Mouse (Mus musculus): ENCODE results near the gene Wbp2. TPM values are rescaled to one million over a fixed set of nuclear protein-coding genes. Genes with fewer than 3 reads are reported as not detected.

Wbp2 gene
- polyA plus RNA-seq, 2 experiments, result 57.7 to 58.6 TPM

DNA sequence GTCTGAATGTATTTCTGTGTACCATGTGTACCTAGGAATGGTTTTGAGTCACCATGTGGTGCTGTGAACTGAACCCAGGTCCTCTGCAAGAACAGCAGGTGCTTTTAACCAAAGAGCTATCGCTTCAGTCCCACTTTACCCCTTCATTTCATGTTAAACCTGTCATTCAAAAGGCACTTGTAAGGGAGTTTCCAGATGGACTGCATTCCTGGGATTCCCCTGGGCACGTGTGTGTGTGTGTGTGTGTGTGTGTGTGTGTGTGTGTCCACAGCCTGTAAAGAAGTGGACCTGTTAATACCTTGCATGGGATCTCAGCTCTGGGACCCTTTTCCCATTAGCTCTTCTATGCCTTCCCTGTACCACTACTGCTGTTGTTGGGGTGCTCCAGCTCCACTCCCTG lies 37.2 kb downstream of the Wbp2 start:
- H3K4me2 ChIP-seq (replicated peaks; ENCODE audit: low read depth, low read length, severe bottlenecking), result no peak overlapping the region
- peaks cover 96% of the 10 kb centered on the region for H3K36me3 ChIP-seq (ENCODE audit: control insufficient read depth, insufficient read depth, low read length)
- no peak for TF ChIP-seq POLR2A (IDR thresholded peaks at IDR 0.05; ENCODE audit: borderline replicate concordance, extremely low read depth, insufficient read depth, insufficient read length)
- no peak overlapping the region for H3K27ac ChIP-seq (replicated peaks; ENCODE audit: low read depth, low read length)
- WGBS, result 58% methylated on average over 2 of the region's 2 CpGs
- H3K27me3 ChIP-seq (ENCODE audit: control insufficient read depth, insufficient read depth, low read length), result no peaks in the 10 kb centered on the region
- H3K9ac ChIP-seq (ENCODE audit: low read depth, low read length, severe bottlenecking), result no peak overlapping the region
- H3K9me3 ChIP-seq (ENCODE audit: control insufficient read depth, low read length), result no peaks in the 10 kb centered on the region
- ATAC-seq (ENCODE audit: low FRiP score, low read depth), result no peak
- H3K4me3 ChIP-seq (replicated peaks; ENCODE audit: low read length), result no peak overlapping the region
- H3K4me1 ChIP-seq (ENCODE audit: control insufficient read depth, insufficient read depth, low read length), result no peaks in the 10 kb centered on the region
- DNase-seq (ENCODE audit: low spot score), result no peak

GRCm38 (mm10) chr11:116045173-116045572 lies 41.6 kb downstream of the Wbp2 start:
- Histone ChIP-seq H3K4me3 (replicated peaks; ENCODE audit: low read length) (no peak overlapping the region), H3K27ac (replicated peaks; ENCODE audit: low read depth, low read length) (no peak overlapping the region), H3K9me3 (ENCODE audit: control insufficient read depth, low read length) (no peaks in the 10 kb centered on the region), H3K36me3 (ENCODE audit: control insufficient read depth, insufficient read depth, low read length) (peaks cover 74% of the 10 kb centered on the region), H3K4me2 (replicated peaks; ENCODE audit: low read depth, low read length, severe bottlenecking) (no peak overlapping the region), H3K9ac (ENCODE audit: low read depth, low read length, severe bottlenecking) (no peak overlapping the region), H3K27me3 (ENCODE audit: control insufficient read depth, insufficient read depth, low read length) (no peaks in the 10 kb centered on the region), H3K4me1 (ENCODE audit: control insufficient read depth, insufficient read depth, low read length) (no peaks in the 10 kb centered on the region)
- ATAC-seq (ENCODE audit: low FRiP score, low read depth) (no peak), DNase-seq (ENCODE audit: low spot score) (no peak)
- TF ChIP-seq POLR2A (IDR thresholded peaks at IDR 0.05; ENCODE audit: borderline replicate concordance, extremely low read depth, insufficient read depth, insufficient read length), result no peak
- WGBS, result 97% methylated on average over 6 of the region's 6 CpGs

- ATAC-seq (ENCODE audit: low FRiP score, low read depth), result no peak
- no peak for TF ChIP-seq POLR2A (IDR thresholded peaks at IDR 0.05; ENCODE audit: borderline replicate concordance, extremely low read depth, insufficient read depth, insufficient read length)
- Histone ChIP-seq H3K36me3 (ENCODE audit: control insufficient read depth, insufficient read depth, low read length) (peaks cover 74% of the 10 kb centered on the region), H3K27me3 (ENCODE audit: control insufficient read depth, insufficient read depth, low read length) (no peaks in the 10 kb centered on the region), H3K9ac (ENCODE audit: low read depth, low read length, severe bottlenecking) (no peak overlapping the region), H3K27ac (replicated peaks; ENCODE audit: low read depth, low read length) (no peak overlapping the region), H3K4me2 (replicated peaks; ENCODE audit: low read depth, low read length, severe bottlenecking) (no peak overlapping the region), H3K9me3 (ENCODE audit: control insufficient read depth, low read length) (no peaks in the 10 kb centered on the region), H3K4me3 (replicated peaks; ENCODE audit: low read length) (no peak overlapping the region), H3K4me1 (ENCODE audit: control insufficient read depth, insufficient read depth, low read length) (no peaks in the 10 kb centered on the region)
- 100% methylated on average over 1 of the region's 1 CpGs for WGBS
- no peak for DNase-seq (ENCODE audit: low spot score)
Observed at GRCm38 (mm10) chr11:116043286-116043685, 43.5 kb downstream of the Wbp2 start.

DNA sequence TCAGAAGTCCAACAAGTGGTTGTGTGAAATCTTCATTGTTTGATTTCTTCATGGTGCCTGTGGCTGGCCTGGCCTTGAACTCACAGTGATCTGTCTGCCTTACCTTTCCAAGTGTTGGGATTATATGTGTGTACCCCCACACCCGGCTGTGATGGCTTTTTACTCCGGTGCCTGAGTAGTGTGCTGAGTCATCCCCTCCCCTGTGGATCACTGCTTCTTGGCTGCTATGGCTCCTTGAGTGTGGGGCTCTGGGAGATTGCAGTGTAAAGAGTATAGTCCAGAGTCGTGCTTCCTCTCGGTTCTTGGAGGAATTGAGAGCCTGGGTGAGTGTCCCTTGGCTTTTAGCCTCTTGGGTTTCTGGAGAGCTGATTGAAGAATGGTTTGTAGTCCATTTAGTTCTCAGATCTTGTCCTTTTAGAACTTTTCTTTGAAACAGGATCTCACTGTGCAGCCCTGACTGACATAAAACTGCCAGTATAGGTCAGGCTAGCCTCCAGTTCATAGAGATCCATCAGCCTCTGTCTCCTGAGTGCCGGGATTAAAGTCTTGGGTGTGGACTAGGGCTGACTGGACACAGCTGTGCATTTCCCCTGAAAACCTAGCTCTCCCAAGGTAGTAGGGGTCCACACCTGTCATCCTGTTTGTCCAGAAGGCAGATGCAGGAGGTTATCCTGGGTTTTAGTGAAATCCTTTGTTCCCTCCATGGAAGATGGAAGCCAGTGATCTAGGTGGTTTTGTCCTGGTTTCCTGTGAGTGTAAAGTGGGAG lies 44.2 kb downstream of the Wbp2 start:
- H3K4me1 ChIP-seq (ENCODE audit: control insufficient read depth, insufficient read depth, low read length), result no peaks in the 10 kb centered on the region
- H3K4me2 ChIP-seq (replicated peaks; ENCODE audit: low read depth, low read length, severe bottlenecking), result no peak overlapping the region
- no peak overlapping the region for H3K9ac ChIP-seq (ENCODE audit: low read depth, low read length, severe bottlenecking)
- H3K36me3 ChIP-seq (ENCODE audit: control insufficient read depth, insufficient read depth, low read length), result peaks cover 70% of the 10 kb centered on the region
- DNase-seq (ENCODE audit: low spot score) (no peak), ATAC-seq (ENCODE audit: low FRiP score, low read depth) (no peak)
- H3K4me3 ChIP-seq (replicated peaks; ENCODE audit: low read length), result no peak overlapping the region
- WGBS, result 59% methylated on average over 5 of the region's 5 CpGs
- H3K9me3 ChIP-seq (ENCODE audit: control insufficient read depth, low read length), result no peaks in the 10 kb centered on the region
- H3K27ac ChIP-seq (replicated peaks; ENCODE audit: low read depth, low read length), result no peak overlapping the region
- TF ChIP-seq POLR2A (IDR thresholded peaks at IDR 0.05; ENCODE audit: borderline replicate concordance, extremely low read depth, insufficient read depth, insufficient read length), result no peak
- no peaks in the 10 kb centered on the region for H3K27me3 ChIP-seq (ENCODE audit: control insufficient read depth, insufficient read depth, low read length)

DNA sequence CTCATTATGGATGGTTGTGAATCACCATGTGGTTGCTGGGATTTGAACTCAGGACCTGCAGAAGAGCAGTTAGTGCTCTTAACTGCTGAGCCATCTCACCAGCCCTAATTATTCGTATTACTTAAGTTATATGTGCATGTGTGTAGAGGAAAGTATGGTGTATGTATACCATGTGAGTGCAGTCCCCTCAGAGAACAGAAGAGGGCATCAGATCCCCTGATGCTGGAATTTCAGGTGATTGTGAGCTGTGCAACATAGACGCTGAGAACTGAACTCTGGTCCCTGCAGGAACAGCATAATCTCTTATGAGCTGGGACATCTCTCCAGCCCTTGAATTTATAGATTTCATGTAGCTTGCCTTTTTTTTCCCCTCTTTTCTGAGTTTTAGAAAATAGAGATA lies 45.0 kb downstream of the Wbp2 start:
- no peak for ATAC-seq (ENCODE audit: low FRiP score, low read depth)
- H3K4me3 ChIP-seq (replicated peaks; ENCODE audit: low read length), result no peak overlapping the region
- no peaks in the 10 kb centered on the region for H3K4me1 ChIP-seq (ENCODE audit: control insufficient read depth, insufficient read depth, low read length)
- H3K36me3 ChIP-seq (ENCODE audit: control insufficient read depth, insufficient read depth, low read length), result peaks cover 63% of the 10 kb centered on the region
- H3K27ac ChIP-seq (replicated peaks; ENCODE audit: low read depth, low read length), result no peak overlapping the region
- H3K9ac ChIP-seq (ENCODE audit: low read depth, low read length, severe bottlenecking), result no peak overlapping the region
- TF ChIP-seq POLR2A (IDR thresholded peaks at IDR 0.05; ENCODE audit: borderline replicate concordance, extremely low read depth, insufficient read depth, insufficient read length), result no peak
- H3K27me3 ChIP-seq (ENCODE audit: control insufficient read depth, insufficient read depth, low read length), result no peaks in the 10 kb centered on the region
- H3K9me3 ChIP-seq (ENCODE audit: control insufficient read depth, low read length), result no peaks in the 10 kb centered on the region
- H3K4me2 ChIP-seq (replicated peaks; ENCODE audit: low read depth, low read length, severe bottlenecking), result no peak overlapping the region
- no peak for DNase-seq (ENCODE audit: low spot score)
- 98% methylated on average over 2 of the region's 2 CpGs for WGBS

Measured in limb, embryonic 14.5 days (tissue).